Mouse (Mus musculus) T-helper 17 cell (primary cell): ENCODE measurements at regions not wholly inside any gene's neighbourhood (a gene's known extent, or its start where the extent isn't known, plus 50 kb on each side); places are given as distances from the start of the nearest gene placed in this dataset.

Experiments used
- in situ Hi-C, 2 experiments: fragments of 300-600 bp; cut with MboI, MseI; formaldehyde crosslinking; loops; 1 replicate in 1 of 2; 2 replicates in 1 of 2; pipeline ENCODE4 v1.15.1; 2025; ENCODE audit warnings: high pct_unique_total_duplicates in 2 of 2

GRCm38 (mm10) chr9:43593236-43593635, 150.5 kb upstream of the Nectin1 start:
- in situ Hi-C loops: no loop called here

- in situ Hi-C loops: no loop called here
Measured at GRCm38 (mm10) chr9:43594814-43595213, 149.0 kb upstream of the Nectin1 start.

DNA sequence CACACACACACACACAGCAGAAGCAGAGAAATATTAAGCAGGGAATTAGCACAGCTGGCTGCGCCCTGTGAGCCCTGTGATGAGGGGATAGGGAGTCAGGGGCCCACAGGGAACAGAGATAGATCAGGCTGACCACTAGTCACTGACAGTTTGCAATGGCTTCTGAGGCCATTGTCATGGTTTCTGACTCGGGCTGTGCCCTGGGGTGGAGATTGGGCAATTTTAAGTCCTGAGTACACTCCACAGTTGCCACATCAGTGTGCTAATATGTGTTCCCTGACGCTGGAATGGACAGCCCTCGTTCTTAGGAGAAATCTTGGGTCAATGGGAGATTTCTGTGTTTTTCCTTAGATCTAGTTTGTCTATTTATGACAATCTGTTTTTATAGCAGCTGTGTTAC, 148.3 kb upstream of the Nectin1 start:
- in situ Hi-C loops: no loop called here

- in situ Hi-C loops: no loop called here
Measured at GRCm38 (mm10) chr9:43600396-43600795, 143.4 kb upstream of the Nectin1 start.

GRCm38 (mm10) chr9:43617632-43618031, 126.2 kb upstream of the Nectin1 start:
- in situ Hi-C loops: no loop called here

DNA sequence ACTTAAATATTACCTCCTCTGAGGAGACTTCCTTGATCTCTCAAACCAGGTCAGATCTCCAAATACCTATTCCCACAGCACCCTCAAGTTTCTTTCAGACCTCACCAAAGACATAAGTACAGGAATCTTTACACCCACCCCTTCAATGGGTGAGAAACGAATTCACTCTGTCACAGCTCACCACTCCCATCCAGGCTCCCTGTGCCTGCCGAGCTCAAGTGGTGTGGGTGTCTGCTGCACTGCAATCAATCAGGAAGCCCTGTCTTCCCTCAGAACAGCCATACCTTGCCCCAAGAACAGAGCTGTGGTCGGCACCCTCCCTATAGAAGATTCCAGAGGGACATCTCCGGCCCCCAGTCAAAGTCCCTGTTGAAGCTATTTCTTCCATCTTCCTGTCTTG, 116.2 kb upstream of the Nectin1 start:
- in situ Hi-C loops: no loop called here

- in situ Hi-C loops: no loop called here
Measured at GRCm38 (mm10) chr9:43628786-43629185, 115.0 kb upstream of the Nectin1 start.

DNA sequence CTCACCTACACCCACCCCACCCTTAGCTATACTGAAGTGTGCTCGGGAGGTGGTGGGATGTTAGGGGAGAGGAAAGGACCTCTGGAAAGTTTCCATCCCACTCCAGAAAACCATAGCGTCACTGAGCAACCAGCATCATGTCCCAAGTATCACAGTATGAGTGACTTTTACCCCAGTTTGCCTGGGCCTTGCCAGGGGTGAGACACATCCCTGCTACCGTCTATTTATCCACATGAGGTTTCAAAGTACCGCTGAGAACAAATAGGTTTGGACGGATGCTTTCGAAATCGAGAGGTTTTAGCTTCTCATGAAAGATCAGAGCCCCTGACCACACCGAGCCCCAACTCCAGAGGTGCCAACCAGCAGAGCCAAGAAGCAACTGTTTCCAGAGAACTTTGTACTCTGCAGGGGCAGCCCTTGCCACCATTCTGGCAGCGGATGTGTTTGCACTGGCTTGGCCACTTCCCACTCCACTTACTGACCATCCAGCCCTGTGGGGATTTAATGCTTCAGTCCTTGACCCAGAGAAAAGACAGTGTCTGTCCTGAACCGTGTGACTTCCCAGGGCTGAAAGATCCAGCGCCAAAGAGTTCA, 107.3 kb upstream of the Nectin1 start:
- in situ Hi-C loops: no loop called here

- in situ Hi-C loops: no loop called here
Measured at GRCm38 (mm10) chr9:43658186-43658585, 85.6 kb upstream of the Nectin1 start.

GRCm38 (mm10) chr9:43659237-43659636, 84.5 kb upstream of the Nectin1 start:
- in situ Hi-C loops: no loop called here

GRCm38 (mm10) chr9:43660151-43660550, 83.6 kb upstream of the Nectin1 start:
- in situ Hi-C loops: no loop called here

GRCm38 (mm10) chr9:43660896-43661563, 82.8 kb upstream of the Nectin1 start:
- in situ Hi-C loops: no loop called here

DNA sequence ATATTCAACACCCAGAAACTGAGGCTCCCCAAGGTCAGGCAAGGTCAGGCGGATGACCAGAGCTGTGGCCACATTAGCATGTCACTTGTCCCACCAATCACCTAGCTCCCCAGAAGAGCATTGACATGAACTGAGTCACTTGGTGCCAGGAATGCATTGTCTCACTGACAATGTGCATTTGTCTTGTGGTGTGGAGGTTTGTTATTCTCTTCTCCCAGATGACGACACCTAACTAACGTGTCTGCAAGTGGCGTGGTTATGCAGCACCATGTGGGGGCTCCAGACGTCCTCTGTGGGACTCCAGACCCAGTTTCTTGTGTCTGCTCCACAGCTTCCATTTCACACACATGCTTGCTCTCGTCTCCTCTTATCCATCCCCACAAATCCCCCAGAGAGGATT, 82.1 kb upstream of the Nectin1 start:
- in situ Hi-C loops: no loop called here

DNA sequence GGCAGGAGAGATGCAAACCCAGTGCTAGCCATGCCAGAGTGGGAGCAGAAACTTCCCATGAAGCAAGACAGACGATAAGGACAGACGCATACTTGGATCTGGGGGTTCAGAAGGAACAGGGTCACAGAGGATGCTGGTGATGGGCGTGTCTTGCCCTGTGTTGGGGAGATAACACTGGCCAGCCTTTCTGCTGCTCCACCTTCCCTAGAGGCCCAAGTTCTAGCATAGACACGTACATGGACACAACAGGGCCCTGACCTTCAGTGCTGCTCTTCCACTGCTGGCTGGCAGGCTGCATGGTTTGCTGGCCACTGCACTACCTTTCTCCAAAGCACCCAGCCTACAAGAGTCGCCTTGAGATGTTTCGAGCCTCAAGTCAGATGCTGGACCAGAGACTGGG, 76.4 kb upstream of the Nectin1 start:
- in situ Hi-C loops: no loop called here

GRCm38 (mm10) chr9:43667974-43668373, 75.8 kb upstream of the Nectin1 start:
- in situ Hi-C loops: no loop called here

DNA sequence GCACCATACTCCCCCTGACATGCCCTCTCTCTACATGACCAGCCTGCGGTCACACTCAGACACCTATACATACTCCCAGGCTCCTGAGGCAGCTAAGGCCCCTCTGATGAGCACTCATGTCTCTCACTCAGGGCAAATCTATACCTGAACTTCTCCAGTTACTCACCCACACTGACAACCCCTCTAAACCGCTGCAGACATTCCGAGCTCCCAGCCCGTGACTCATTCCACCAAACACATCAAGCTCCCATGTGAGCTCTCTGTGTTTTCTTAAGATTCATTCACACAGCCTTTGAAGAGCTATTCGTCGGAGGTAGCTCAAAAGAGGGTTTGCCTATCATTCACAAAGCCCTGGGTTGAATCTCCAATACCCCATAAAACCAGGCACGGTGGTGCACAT, 75.1 kb upstream of the Nectin1 start:
- in situ Hi-C loops: no loop called here

- in situ Hi-C loops: no loop called here
Measured at GRCm38 (mm10) chr9:43670563-43670962, 73.2 kb upstream of the Nectin1 start.

DNA sequence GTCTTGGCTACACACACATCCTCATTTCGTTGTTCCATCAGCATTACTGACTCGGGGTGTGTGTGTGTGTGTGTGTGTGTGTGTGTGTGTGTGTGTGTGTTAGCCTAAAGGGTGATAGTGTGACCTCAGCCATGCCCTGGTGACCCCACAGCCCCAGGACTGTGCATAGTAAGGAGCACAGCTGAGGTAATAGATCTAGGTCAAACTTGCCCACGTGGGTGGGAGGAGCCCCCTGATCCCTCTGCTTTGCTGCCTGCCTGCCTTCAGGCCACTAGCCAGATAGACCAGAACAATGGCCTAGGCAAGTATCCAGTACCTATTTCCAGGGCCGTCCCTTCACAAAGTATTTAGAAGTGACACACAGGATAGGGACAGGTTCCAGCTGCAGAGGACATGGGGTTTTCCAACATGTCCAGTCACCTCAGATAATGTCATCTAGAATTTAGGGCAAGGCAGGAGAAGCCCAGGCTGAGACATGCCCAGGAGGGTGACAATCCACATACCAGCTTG, 70.6 kb upstream of the Nectin1 start:
- in situ Hi-C loops: no loop called here

DNA sequence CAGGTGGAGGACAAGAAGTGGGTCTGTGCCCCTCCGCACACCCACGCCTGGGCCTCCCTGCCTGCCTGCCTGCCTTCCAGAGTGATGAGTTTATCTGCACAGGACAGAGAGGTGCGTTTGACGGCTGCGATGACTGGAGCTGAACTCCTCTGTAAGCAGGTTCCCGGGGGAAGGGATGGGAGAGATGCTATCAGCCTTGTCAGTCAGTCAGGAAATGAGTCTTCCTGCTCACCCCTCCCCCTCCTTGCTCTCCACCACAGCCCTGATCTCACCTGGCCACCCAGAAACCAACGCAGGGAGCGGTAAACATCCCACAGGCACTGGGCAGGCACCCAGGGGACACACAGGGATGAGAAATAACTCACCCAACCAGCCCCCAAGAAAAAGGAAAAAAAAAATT, 69.5 kb upstream of the Nectin1 start:
- in situ Hi-C loops: no loop called here

GRCm38 (mm10) chr9:43676011-43676410, 67.8 kb upstream of the Nectin1 start:
- in situ Hi-C loops: no loop called here

- in situ Hi-C loops: no loop called here
Measured at GRCm38 (mm10) chr9:43679331-43679730, 64.5 kb upstream of the Nectin1 start.

DNA sequence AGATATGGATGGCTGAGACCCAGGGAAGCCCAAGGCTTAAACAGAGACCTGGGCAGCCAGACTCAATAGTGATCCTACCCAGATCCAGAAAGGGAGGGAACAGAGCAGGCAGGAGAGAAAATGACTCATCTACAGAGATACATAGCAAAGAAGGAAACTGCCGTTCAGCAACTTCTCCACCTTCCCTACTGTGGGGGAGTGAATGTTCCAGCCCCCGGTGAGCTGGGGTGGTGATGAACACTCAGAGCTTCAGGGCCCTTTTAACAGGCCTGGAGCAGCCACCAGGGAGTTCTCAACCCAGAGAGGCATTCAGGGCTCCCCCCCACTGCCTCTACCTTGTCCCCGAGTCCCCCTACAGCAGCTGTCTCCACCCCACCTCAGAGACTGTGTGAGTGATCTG, 62.5 kb upstream of the Nectin1 start:
- in situ Hi-C loops: no loop called here

DNA sequence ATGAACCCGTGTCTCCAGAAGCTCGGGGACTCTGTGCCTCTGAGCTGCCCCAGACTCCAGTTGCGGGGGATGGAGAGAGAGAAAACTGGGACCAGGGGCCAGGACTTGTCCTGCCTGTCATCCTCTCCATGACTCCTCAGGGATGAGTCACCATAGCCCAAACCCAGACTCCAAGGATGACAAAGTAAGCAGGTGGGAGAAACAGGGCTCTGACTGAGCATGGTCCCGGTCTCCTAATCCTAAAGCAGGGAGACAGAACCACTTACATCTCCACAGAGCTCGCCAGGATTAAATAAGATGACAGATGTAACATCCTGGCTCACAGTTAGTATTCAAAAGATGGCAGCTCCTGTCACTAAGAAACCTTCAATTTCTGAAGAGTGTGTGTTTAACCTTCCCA, 61.7 kb upstream of the Nectin1 start:
- in situ Hi-C loops: no loop called here

DNA sequence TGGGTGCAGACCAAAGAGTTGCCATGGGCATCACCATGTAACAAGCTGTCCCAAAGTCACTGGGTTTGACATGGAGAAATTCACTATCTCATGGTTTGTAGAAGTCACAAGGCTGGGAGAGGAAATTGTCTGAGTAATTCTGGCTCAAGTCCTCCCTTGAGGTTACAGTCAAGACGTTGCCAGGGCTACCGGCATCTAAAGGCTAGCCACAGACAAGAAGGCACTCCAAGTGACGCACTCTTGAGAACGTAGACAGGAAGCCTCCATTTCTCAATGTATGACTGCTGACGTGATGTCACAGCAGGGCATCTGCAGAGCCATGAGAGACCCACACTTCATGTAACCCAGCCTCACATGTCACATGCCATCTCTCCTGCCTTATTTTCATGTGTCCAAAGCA, 59.2 kb upstream of the Nectin1 start:
- in situ Hi-C loops: no loop called here
